Mouse (Mus musculus) E14TG2a.4 (cell line): ENCODE measurements at regions not wholly inside any gene's neighbourhood (a gene's known extent, or its start where the extent isn't known, plus 50 kb on each side); places are given as distances from the start of the nearest gene placed in this dataset.

Experiments used
- CTCF ChIP-seq: conservative IDR thresholded peaks from 2 replicates; pipeline ENCODE4 v1.5.1; 2014; ENCODE audit warnings: low read length
- NANOG ChIP-seq: IDR thresholded peaks from 2 replicates; pipeline ENCODE4 v1.6.1; 2014; ENCODE audit warnings: borderline replicate concordance, low read length, mixed read lengths
- POU5F1 ChIP-seq: IDR thresholded peaks from 2 replicates; pipeline ENCODE4 v1.6.1; 2014; ENCODE audit warnings: low read length, borderline replicate concordance

DNA sequence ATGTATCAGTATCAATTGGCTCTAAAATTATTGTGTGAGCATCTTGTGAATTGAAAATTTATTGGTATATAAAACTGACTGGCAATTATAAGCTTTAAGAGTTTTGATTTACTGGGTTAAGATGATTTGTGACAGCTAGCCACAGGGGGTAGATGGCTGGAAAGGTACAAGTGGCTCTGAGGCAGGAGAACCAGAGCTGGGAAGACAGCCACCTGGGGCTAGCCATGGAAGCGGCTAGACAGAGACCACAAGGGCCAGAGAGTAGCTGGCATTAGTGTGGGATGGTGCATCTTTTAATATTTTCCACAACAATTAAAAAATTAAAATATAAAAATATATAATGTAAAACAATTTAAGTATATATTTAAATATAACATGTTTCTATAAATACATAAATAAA is 86.0 kb upstream of the Tfap2d start:
- TF ChIP-seq CTCF (no peak), POU5F1 (no peak), NANOG (no peak)
